Mouse (Mus musculus): Measurements from ENCODE around the gene Mast4. TPM values are rescaled to one million over a fixed set of nuclear protein-coding genes. Genes with fewer than 3 reads are reported as not detected.
"Not testable (repeated sequence)": the region's sequence is repeated elsewhere in the genome, so short reads cannot be mapped to it uniquely, and the experiment has no call there.

Mast4 gene
- total RNA-seq (2021): 10 to 100 TPM; 50.5 to 54.6 TPM

- peak; percentile 82 to 83 for DNase-seq (ENCODE audit: extremely low spot score in 1 of 2, low spot score in 1 of 2)
Measured at GRCm38 (mm10) chr13:103334392-103334686, at the start of gene Mast4. Gene Mast4, minus strand, starts transcription at chr13:103334497.

- DNase-seq (ENCODE audit: extremely low spot score in 1 of 2, low spot score in 1 of 2): no peak
Measured at GRCm38 (mm10) chr13:103374495-103374894, 40.2 kb upstream of the Mast4 start.

GRCm38 (mm10) chr13:103369194-103369593 lies 34.9 kb upstream of the Mast4 start:
- no peak for DNase-seq (ENCODE audit: extremely low spot score in 1 of 2, low spot score in 1 of 2)

GRCm38 (mm10) chr13:103363181-103363580 lies 28.9 kb upstream of the Mast4 start:
- DNase-seq (ENCODE audit: extremely low spot score in 1 of 2, low spot score in 1 of 2): no peak

- DNase-seq (ENCODE audit: extremely low spot score in 1 of 2, low spot score in 1 of 2): not testable (repeated sequence)
Measured at GRCm38 (mm10) chr13:103357415-103357814, 23.1 kb upstream of the Mast4 start.

GRCm38 (mm10) chr13:103356909-103357308 lies 22.6 kb upstream of the Mast4 start:
- not testable (repeated sequence) for DNase-seq (ENCODE audit: extremely low spot score in 1 of 2, low spot score in 1 of 2)

DNA sequence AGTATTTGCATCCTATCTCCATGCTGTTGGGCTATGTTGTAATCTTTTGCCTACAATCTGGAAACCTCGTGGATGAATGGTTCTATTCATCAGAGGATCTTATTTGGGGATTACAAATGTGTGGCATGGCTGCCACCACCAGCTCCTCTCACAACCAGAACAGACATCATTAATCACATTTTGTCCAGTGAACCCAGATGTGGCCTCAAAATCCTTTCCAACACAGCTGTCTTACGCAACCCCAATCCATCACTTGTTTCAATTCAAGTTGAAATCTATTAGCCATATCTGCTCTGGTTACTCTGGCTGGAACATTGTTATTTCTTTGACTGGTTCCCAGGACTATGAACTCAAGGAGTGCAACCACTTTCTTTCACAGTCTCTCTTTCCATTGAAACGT lies 20.4 kb upstream of the Mast4 start:
- DNase-seq (ENCODE audit: extremely low spot score in 1 of 2, low spot score in 1 of 2): no peak

DNA sequence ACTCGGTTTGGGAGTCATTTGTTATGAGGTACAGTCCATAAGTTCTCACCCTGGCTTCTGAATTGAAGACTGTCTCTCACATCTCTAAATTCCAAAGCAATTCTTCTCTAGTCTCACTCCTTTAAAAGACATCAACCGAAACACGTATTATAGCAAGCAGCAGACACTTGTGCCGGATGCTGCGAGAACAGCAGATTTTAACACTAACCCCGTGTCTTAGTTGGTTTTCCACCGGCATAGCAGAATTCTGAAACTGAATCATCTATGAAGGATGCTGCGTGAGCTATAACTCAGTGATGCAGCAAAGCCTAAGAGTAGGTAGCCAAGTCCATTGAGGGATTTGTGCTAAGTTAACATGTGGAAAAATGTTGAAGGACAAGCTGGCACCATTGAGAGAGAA lies 10.5 kb upstream of the Mast4 start:
- no peak for DNase-seq (ENCODE audit: extremely low spot score in 1 of 2, low spot score in 1 of 2)

DNA sequence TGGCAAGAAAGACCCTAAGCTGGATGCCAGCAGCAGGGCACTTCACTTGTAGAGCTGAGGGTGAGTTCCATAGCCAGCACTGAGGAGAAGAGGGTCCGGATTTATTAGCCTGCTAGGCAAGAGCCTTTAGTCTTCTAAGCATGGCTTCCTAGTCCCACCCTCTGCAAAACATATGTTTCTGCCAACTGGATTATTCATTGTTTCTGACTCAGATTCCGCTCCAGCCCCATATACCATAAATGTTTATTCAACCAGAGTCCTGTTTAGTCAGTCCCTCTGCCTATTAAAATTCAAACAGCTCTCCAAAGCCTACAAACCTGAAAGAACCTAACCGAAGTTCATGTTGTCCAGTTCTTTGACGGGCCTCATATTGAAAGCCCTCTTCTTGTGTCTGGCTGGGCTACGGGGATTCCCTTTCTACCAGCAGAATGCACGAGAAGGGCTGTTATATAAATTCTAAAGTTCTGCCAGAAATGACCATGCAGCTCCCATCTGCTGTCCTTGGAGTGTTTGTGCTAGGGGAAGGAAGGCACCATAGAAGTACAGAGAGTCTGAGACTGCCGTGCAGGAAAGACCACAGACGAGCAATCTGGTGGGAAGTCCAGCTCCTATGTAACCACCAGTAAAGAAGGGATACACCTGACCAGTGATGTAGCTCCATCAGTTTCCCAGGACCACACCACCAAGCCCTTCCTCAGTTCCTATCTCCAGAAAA lies 9.9 kb upstream of the Mast4 start:
- no peak for DNase-seq (ENCODE audit: extremely low spot score in 1 of 2, low spot score in 1 of 2)

- no peak for DNase-seq (ENCODE audit: extremely low spot score in 1 of 2, low spot score in 1 of 2)
Measured at GRCm38 (mm10) chr13:103341031-103341430, 6.7 kb upstream of the Mast4 start.

- no peak for DNase-seq (ENCODE audit: extremely low spot score in 1 of 2, low spot score in 1 of 2)
Measured at GRCm38 (mm10) chr13:103338616-103339015, 4.3 kb upstream of the Mast4 start.

DNA sequence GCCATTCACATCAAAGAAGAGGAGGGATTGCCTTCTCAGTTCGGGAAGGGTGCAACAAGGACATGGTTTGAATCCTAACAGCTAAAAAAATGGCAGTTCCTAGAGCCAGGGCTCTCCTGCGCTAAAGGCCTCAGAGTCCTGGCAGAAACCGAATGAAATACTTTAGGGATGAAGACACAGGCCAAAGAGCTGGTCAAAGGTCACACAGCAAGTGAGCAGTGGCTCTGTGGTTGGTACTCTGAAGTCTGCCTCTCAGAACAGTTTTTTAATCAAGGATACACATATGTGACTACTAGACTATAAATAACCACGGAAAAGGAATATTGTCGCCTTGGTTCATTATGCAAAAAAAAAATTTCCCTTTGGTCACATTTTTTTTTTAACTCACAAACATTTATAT lies 1.9 kb upstream of the Mast4 start:
- no peak for DNase-seq (ENCODE audit: extremely low spot score in 1 of 2, low spot score in 1 of 2)

- DNase-seq (ENCODE audit: extremely low spot score in 1 of 2, low spot score in 1 of 2): no peak
Measured at GRCm38 (mm10) chr13:103334723-103335458, 594 bp upstream of the Mast4 start.

GRCm38 (mm10) chr13:103333601-103334391 lies 501 bp downstream of the Mast4 start:
- peak; percentile 14 to 24 for DNase-seq (ENCODE audit: extremely low spot score in 1 of 2, low spot score in 1 of 2)

- DNase-seq (ENCODE audit: extremely low spot score in 1 of 2, low spot score in 1 of 2): no peak
Measured at GRCm38 (mm10) chr13:103333153-103333552, 1.1 kb downstream of the Mast4 start.

DNA sequence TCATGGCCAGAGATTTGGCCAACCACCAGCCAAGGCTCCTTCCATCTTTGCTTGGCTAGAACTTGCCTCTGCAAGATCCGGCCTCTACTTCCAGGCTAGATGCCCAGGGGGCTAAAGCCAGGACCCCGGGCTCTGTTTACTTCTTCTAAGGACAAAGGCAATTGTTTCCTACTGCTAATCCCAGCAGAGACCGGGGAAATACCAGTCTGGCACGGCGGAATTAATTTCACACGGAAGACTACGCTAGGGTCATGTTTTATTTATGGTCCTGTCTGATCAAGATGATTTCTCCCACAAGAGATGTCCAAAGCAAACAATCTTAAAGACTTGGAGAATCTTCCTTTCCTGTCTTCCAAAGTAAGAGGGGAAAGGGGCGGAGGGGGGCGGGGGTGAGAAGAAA lies 1.6 kb downstream of the Mast4 start:
- no peak for DNase-seq (ENCODE audit: extremely low spot score in 1 of 2, low spot score in 1 of 2)

DNA sequence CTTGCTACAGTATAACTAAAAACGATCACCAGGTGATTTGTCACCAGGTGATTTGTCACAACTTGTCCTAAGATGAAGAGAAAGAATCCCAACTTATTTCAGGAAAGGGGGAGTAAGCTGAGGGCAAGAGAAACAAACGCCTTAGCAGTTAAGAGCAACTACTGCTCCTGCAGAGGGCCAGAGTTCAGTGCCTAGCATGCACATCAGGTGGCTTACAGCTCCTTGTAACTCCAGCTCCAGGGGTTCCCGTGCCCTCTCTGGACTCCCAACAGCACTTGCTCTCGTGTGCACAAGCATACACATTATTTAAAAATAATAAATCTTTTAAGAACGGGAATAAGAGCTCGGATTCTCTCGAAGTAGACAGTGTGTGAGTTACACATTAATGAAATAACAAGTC lies 3.2 kb downstream of the Mast4 start:
- DNase-seq (ENCODE audit: extremely low spot score in 1 of 2, low spot score in 1 of 2): no peak

- no peak for DNase-seq (ENCODE audit: extremely low spot score in 1 of 2, low spot score in 1 of 2)
Measured at GRCm38 (mm10) chr13:103328299-103328698, 6.0 kb downstream of the Mast4 start.

- DNase-seq (ENCODE audit: extremely low spot score in 1 of 2, low spot score in 1 of 2): no peak
Measured at GRCm38 (mm10) chr13:103327843-103328242, 6.5 kb downstream of the Mast4 start.

DNA sequence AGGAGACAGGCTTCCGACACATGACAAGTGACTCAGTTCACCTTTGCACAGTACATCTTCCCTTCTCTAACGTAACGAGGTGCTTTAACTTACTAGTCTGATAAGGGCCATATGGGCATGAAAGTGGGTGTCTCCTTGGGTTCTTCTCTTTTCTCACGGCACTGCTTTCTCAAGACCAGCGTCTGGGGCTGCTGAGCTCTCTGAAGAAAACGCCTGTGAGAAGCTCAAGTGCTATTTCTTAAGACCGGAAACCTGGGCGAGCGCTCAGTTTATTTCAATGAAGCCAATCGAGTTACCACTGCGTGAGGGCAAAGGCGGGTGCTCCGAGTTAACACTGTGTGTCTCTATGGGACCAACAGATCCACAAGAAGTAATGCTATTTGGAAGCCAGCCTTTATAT lies 8.1 kb downstream of the Mast4 start:
- no peak for DNase-seq (ENCODE audit: extremely low spot score in 1 of 2, low spot score in 1 of 2)

- DNase-seq (ENCODE audit: extremely low spot score in 1 of 2, low spot score in 1 of 2): no peak
Measured at GRCm38 (mm10) chr13:103319881-103320280, 14.4 kb downstream of the Mast4 start.
